Mouse (Mus musculus) heart, embryonic 15.5 days (tissue): Measurements from ENCODE around the gene Rap1gds1. TPM values are rescaled to one million over a fixed set of nuclear protein-coding genes. Genes with fewer than 3 reads are reported as not detected.

Source experiments
- ATAC-seq: fragments of 200-750 bp; cut with Nextera tagmentation; replicated peaks from 2 replicates; pipeline ENCODE4 v1.8.0; 2017; ENCODE audit warnings: low read depth, moderate TSS enrichment; ENCODE audit not compliant: insufficient number of reproducible peaks, insufficient read depth, low FRiP score
- H3K27ac ChIP-seq: fragments of 300-500 bp; sonication (generic); 2 replicates; pipeline ENCODE4 v1.5.1; 2015; ENCODE audit warnings: mild to moderate bottlenecking, inconsistent platforms
- H3K27me3 ChIP-seq: fragments of 300-500 bp; sonication (generic); 2 replicates; pipeline ENCODE4 v1.6.1; 2015; ENCODE audit warnings: inconsistent platforms
- H3K36me3 ChIP-seq: fragments of 300-500 bp; sonication (generic); 2 replicates; pipeline ENCODE4 v1.6.1; 2015; ENCODE audit warnings: mild to moderate bottlenecking, inconsistent platforms
- H3K4me1 ChIP-seq: fragments of 300-500 bp; sonication (generic); replicated peaks from 2 replicates; pipeline ENCODE4 v1.6.1; 2015; ENCODE audit warnings: inconsistent platforms
- H3K4me2 ChIP-seq: fragments of 300-500 bp; sonication (generic); 2 replicates; pipeline ENCODE4 v1.6.1; 2015; ENCODE audit warnings: inconsistent platforms, mild to moderate bottlenecking, moderate library complexity
- H3K4me3 ChIP-seq: fragments of 300-500 bp; sonication (generic); 2 replicates; pipeline ENCODE4 v1.5.1; 2015; ENCODE audit warnings: mild to moderate bottlenecking, inconsistent platforms
- H3K9ac ChIP-seq: fragments of 300-500 bp; sonication (generic); 2 replicates; pipeline ENCODE4 v1.6.1; 2015; ENCODE audit warnings: mild to moderate bottlenecking, inconsistent platforms
- H3K9me3 ChIP-seq: fragments of 300-500 bp; sonication (generic); replicated peaks from 2 replicates; pipeline ENCODE4 v1.6.1; 2016; ENCODE audit warnings: inconsistent platforms
- WGBS: fragments of 180-500 bp; shearing (Covaris S2); methylation state at CpG from one replicate; pipeline ENCODE4 v1.1.7; 2015; ENCODE audit warnings: mixed read lengths; 5-methylcytosine and 5-hydroxymethylcytosine counted together
- polyA plus RNA-seq: library from polyadenylated mRNA; unstranded; fragments of >200 nt; fragmentation: Nextera tagmentation; extraction: Ambion mirVana; gene quantifications from 2 replicates; pipeline ENCODE4 v1.2.1, GENCODE M21; 2015

Gene Rap1gds1
- polyA plus RNA-seq, 1 experiment from 2014 or later = 49.8 TPM

GRCm38 (mm10) chr3:139000071-139000867, 74.7 kb downstream of the Rap1gds1 start:
- WGBS = 87% methylated on average over 9 of the region's 9 CpGs

GRCm38 (mm10) chr3:138993473-138993872, 81.5 kb downstream of the Rap1gds1 start:
- Histone ChIP-seq H3K27me3 (no peaks in the 10 kb centered on the region), H3K9ac (no peak overlapping the region), H3K9me3 (no peaks in the 10 kb centered on the region), H3K36me3 (peaks cover 12% of the 10 kb centered on the region; the same call in 1 of the 2 replicates), H3K27ac (no peak overlapping the region), H3K4me3 (no peak overlapping the region), H3K4me2 (no peak overlapping the region), H3K4me1 (peaks cover 5% of the 10 kb centered on the region; the same call in 1 of the 2 replicates)
- 46% methylated on average over 5 of the region's 5 CpGs for WGBS
- ATAC-seq = no peak

More at GRCm38 (mm10) chr3:139000071-139000867, 74.7 kb downstream of the Rap1gds1 start:
- Histone ChIP-seq H3K27me3 (no peaks in the 10 kb centered on the region), H3K4me1 (no peaks in the 10 kb centered on the region), H3K4me3 (no peak overlapping the region), H3K36me3 (peaks cover 12% of the 10 kb centered on the region; the same call in 1 of the 2 replicates), H3K9me3 (no peaks in the 10 kb centered on the region), H3K9ac (no peak overlapping the region), H3K27ac (no peak overlapping the region), H3K4me2 (no peak overlapping the region)
- ATAC-seq = no peak

GRCm38 (mm10) chr3:138991367-138991766, 83.6 kb downstream of the Rap1gds1 start:
- Histone ChIP-seq H3K27me3 (no peaks in the 10 kb centered on the region), H3K36me3 (peaks cover 7% of the 10 kb centered on the region; the same call in 1 of the 2 replicates), H3K4me3 (no peak overlapping the region), H3K4me2 (no peak overlapping the region), H3K27ac (no peak overlapping the region), H3K4me1 (peaks cover 5% of the 10 kb centered on the region; the same call in 1 of the 2 replicates), H3K9me3 (no peaks in the 10 kb centered on the region), H3K9ac (no peak overlapping the region)
- 79% methylated on average over 1 of the region's 1 CpGs for WGBS
- ATAC-seq = no peak

- no peaks in the 10 kb centered on the region for H3K9me3 ChIP-seq
- no peak overlapping the region for H3K4me2 ChIP-seq
- H3K36me3 ChIP-seq = peaks cover 5% of the 10 kb centered on the region; the same call in 1 of the 2 replicates
- ATAC-seq = no peak
- no peak overlapping the region for H3K9ac ChIP-seq
- no peaks in the 10 kb centered on the region for H3K27me3 ChIP-seq
- no peak overlapping the region for H3K27ac ChIP-seq
- H3K4me3 ChIP-seq = no peak overlapping the region
- 68% methylated on average over 7 of the region's 7 CpGs for WGBS
- peaks cover 7% of the 10 kb centered on the region; the same call in 1 of the 2 replicates for H3K4me1 ChIP-seq
Measured at GRCm38 (mm10) chr3:138989141-138989540, 85.9 kb downstream of the Rap1gds1 start.

DNA sequence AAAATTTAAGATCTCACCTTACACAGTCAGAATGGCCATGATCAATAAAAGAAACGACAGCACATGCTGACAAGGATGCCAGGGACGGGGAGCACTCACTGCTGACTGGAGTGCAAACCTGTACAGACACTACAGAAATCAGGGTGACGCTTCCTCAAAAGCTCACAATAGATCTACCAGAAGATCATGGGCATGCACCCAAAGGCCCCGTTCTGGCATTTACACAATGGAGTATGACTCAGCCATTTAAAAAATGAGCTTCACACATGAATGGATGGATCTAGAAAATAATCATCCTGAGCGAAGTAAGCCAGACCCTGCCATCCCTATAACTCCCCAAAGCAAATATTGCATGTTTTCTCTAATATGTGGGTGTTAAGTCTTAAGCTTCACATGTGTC, 87.0 kb downstream of the Rap1gds1 start:
- ATAC-seq = no peak
- 0 out of 2 replicates have a peak, but pooled peaks cover 2% of the 10 kb centered on the region for H3K4me1 ChIP-seq
- H3K9me3 ChIP-seq = no peaks in the 10 kb centered on the region
- H3K9ac ChIP-seq = no peak overlapping the region
- H3K27me3 ChIP-seq = no peaks in the 10 kb centered on the region
- no peak overlapping the region for H3K4me2 ChIP-seq
- WGBS = 95% methylated on average over 5 of the region's 5 CpGs
- no peak overlapping the region for H3K27ac ChIP-seq
- no peak overlapping the region for H3K4me3 ChIP-seq
- peaks cover 5% of the 10 kb centered on the region; the same call in 1 of the 2 replicates for H3K36me3 ChIP-seq

DNA sequence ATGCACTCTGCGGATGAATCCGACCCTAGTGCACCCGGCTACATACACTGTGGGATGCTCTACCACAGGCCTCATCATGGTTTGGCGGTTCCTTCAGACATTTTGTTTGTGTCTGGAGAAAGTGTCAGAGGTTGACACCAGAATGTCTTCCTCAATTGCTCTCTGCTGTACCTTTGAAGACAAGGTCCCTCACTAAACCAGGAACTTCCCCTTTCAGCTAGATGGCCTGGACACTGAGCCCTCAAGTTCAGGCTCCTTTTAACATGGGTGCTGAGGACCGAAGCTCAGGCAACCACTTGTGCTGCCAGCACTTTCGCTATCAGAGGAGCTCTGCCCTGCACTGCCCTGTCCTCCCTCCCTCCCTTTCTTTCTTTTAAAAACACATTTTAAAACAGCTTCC, 92.8 kb downstream of the Rap1gds1 start:
- Histone ChIP-seq H3K4me3 (no peak overlapping the region), H3K9me3 (no peaks in the 10 kb centered on the region), H3K27ac (no peak overlapping the region), H3K4me1 (0 out of 2 replicates have a peak, but pooled peaks cover 6% of the 10 kb centered on the region), H3K9ac (no peak overlapping the region), H3K36me3 (peaks cover 1% of the 10 kb centered on the region; the same call in 1 of the 2 replicates), H3K4me2 (no peak overlapping the region), H3K27me3 (no peaks in the 10 kb centered on the region)
- WGBS = 84% methylated on average over 6 of the region's 6 CpGs
- no peak for ATAC-seq

DNA sequence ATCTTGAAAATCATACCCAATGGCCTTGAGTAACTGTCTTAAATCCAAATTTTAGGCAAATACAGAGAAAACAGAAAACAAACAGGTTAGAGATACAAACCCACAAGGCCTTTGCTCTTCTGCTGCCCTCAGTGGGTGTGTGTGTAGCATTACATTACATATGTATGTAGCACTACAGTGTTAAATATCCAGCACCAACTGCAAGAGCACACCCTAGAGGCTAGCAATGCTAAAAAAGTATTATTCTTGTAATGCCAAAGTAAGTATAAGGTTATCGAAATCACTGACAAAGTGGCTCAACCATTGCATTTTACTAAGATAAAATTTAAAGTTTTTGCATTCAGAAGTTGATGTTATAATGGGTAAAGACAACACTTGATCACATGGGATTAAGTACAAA, 97.6 kb downstream of the Rap1gds1 start:
- H3K4me1 ChIP-seq = 0 out of 2 replicates have a peak, but pooled peaks cover 4% of the 10 kb centered on the region
- no peak overlapping the region for H3K27ac ChIP-seq
- 91% methylated on average over 1 of the region's 1 CpGs for WGBS
- no peak overlapping the region for H3K4me2 ChIP-seq
- no peak for ATAC-seq
- 0 out of 2 replicates have a peak, but pooled peaks cover 15% of the 10 kb centered on the region for H3K36me3 ChIP-seq
- H3K27me3 ChIP-seq = no peaks in the 10 kb centered on the region
- H3K9me3 ChIP-seq = no peaks in the 10 kb centered on the region
- H3K4me3 ChIP-seq = no peak overlapping the region
- H3K9ac ChIP-seq = no peak overlapping the region

- H3K27me3 ChIP-seq = no peaks in the 10 kb centered on the region
- no peaks in the 10 kb centered on the region for H3K9me3 ChIP-seq
- 81% methylated on average over 9 of the region's 9 CpGs for WGBS
- no peaks in the 10 kb centered on the region for H3K4me1 ChIP-seq
- H3K36me3 ChIP-seq = peaks cover 10% of the 10 kb centered on the region
- H3K27ac ChIP-seq = no peak overlapping the region
- H3K4me3 ChIP-seq = no peak overlapping the region
- H3K4me2 ChIP-seq = no peak overlapping the region
- ATAC-seq = no peak
- no peak overlapping the region for H3K9ac ChIP-seq
Measured at GRCm38 (mm10) chr3:138967627-138968026, 107.4 kb downstream of the Rap1gds1 start.

- ATAC-seq = no peak
- no peaks in the 10 kb centered on the region for H3K9me3 ChIP-seq
- H3K4me1 ChIP-seq = no peaks in the 10 kb centered on the region
- H3K4me3 ChIP-seq = no peak overlapping the region
- H3K9ac ChIP-seq = no peak overlapping the region
- peaks cover 38% of the 10 kb centered on the region for H3K36me3 ChIP-seq
- H3K4me2 ChIP-seq = no peak overlapping the region
- no peak overlapping the region for H3K27ac ChIP-seq
- 88% methylated on average over 8 of the region's 8 CpGs for WGBS
- no peaks in the 10 kb centered on the region for H3K27me3 ChIP-seq
Measured at GRCm38 (mm10) chr3:138958527-138958926, 116.5 kb downstream of the Rap1gds1 start.

- Histone ChIP-seq H3K27ac (no peak overlapping the region), H3K4me3 (no peak overlapping the region), H3K9me3 (no peaks in the 10 kb centered on the region), H3K4me1 (no peaks in the 10 kb centered on the region), H3K4me2 (no peak overlapping the region), H3K9ac (no peak overlapping the region), H3K36me3 (peaks cover 39% of the 10 kb centered on the region), H3K27me3 (no peaks in the 10 kb centered on the region)
- ATAC-seq = no peak
- WGBS = 94% methylated on average over 7 of the region's 7 CpGs
Measured at GRCm38 (mm10) chr3:138955220-138955619, 119.8 kb downstream of the Rap1gds1 start.

DNA sequence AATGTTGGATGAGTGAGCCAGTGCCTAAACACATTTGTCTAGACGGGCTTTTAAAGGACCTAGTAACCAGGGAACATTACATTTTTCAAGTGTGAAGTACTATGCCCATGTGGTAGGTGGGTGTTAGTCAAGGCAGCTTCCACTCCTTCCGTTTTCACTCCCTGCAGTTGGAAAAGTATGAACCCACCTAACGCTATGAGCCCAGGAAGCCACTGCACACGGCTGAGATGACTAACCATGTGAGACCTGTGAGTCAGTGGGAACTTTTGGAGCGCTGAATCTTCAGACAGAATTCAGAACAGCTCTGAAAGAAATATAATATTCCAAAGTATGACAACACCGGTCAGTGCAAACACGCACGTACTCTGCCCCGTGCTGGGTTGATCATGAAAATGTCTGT, 125.9 kb downstream of the Rap1gds1 start:
- Histone ChIP-seq H3K27me3 (no peaks in the 10 kb centered on the region), H3K4me3 (no peak overlapping the region), H3K4me2 (no peak overlapping the region), H3K9ac (no peak overlapping the region), H3K36me3 (peaks cover 32% of the 10 kb centered on the region), H3K9me3 (0 out of 2 replicates have a peak, but pooled peaks cover 2% of the 10 kb centered on the region), H3K4me1 (no peaks in the 10 kb centered on the region), H3K27ac (no peak overlapping the region)
- WGBS = 94% methylated on average over 9 of the region's 9 CpGs
- no peak for ATAC-seq
